Mouse (Mus musculus) urinary bladder, postnatal 25 days (tissue): ENCODE results near the gene Fam160a1.

Source experiments
- DNase-seq: peaks from one replicate; pipeline ENCODE4 v3.0.0; 2022; ENCODE audit warnings: low spot score

Gene Fam160a1

DNA sequence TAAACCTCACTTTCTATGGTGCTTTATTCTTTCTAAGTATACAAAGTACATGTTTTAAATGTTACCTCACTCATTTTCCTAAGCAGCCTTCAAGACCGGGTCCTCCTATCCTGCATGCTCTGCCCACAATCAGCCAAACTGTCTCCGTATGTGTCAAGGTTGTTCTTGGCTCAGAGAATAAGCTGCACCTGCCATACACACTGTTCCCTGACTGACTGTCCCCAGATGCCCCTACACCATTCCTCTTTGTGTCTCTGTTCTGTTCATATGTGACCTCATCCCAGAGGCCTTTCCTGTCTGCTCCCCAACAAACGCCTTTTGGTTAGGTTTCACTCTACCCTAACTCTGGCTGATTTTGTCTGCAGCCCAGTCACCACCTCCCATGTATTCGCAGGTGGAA, 10.2 kb upstream of the Fam160a1 start:
- no peak for DNase-seq

DNA sequence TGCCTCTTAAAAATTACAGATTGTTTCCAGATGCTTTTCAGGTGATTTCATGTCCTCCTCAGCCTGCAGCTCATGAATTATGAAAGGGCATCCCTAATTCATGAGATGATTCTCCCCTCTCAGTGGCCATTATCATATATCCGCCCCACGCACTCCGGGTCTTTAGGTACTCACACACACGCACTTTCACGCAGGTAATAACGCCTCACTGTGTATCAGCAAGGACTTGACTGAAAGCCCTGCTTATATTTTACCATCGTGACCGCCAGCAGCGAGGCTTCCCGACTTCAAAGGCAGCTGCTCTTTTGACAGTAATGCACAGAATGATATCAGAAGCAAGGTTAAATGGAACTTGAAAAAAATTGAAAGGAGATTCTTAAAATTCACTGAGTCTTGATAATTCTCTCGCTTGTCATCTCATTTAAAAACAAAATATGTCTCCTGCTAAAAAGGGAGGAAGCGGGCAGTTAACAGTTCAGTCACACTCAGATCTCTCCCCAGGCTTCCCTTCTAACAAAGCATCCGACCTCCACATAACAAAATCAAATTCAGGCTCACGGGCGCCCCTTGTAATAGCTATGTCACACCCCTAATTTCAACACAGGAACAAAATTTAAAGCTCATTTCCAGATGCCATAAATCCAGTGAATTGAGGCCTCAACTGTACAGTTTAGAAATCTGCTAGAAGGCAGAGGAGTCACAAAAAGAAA, 3.9 kb upstream of the Fam160a1 start:
- no peak for DNase-seq

DNA sequence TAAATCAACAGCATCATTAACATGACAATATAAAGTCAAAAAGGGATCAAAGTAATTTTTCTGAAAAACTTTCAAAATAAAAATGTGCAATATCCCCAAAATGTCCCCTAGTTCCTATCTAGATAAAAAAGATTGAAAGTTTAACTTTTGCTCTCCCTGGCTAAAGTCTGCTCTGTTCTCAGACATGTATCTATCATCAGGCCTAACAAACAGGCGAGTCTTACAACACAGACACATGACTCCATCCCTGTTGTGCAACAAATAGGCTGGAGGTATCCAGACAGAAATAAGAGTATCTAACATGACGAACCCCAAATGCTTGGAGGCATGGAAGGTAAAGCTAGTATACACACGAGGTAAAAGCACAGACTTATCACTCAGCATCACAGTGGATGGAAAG, 2.2 kb upstream of the Fam160a1 start:
- DNase-seq = no peak

DNA sequence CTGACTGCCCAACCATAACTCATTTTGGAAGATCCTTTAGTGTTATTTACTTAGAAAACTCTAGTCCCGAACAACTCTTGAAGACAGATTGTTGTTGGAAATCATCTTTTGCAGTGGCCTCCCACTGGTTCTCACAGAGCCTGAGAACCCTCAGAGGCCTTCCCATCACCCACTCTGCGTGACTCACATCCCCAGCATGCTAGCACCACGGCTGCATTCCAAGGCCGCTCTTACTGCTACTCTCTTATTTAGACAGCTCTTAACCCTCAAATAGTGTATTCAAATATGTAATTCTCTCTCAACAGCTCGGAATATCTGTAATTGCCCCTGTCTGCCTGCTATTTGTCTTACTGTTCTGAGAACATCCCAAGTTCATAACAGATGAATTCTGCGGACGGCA, 2.9 kb downstream of the Fam160a1 start:
- DNase-seq = peak; percentile 22

DNA sequence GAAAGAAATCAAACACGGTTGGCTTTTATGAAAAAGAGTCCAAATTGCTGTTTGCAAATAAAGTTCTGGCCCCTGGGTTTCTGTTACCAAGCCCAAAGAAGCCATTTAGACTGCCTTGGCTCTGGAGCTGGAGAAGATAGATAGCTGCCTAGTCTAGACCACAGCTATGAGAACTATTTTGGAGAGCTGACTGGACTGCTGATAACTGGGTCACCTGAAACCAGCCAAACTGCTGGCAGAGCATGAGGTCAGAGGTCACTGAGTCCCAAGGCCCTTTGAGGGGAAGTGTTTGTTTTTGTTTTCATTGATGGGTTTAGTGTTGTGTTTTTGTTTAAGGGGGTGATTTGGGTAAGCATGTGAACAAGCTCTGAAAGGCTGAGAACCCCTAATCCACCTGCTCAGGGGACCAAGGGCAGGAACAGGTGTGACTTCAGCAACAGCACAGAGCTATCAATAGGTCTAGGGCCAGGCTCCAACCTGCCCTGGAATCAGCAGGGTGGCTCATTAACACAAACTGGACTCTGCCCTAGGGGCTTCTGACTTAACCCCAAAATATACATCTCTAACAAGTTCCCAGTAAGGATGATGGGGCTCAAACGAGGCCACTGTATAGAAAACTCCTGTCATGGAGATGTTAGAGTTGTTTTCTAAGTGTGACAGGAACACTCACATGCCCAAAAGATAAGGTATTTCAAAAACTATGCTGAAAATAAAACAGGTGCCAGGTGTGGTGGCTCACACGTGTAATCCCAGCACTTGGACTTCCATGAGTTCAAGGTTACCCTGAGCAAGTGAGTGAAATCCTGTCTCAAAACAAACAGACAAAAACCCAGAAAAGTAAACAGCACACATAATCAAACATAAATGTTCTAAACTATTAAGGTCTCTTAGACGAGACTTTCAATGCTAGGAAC, 3.7 kb downstream of the Fam160a1 start:
- DNase-seq = peak; percentile 21

DNA sequence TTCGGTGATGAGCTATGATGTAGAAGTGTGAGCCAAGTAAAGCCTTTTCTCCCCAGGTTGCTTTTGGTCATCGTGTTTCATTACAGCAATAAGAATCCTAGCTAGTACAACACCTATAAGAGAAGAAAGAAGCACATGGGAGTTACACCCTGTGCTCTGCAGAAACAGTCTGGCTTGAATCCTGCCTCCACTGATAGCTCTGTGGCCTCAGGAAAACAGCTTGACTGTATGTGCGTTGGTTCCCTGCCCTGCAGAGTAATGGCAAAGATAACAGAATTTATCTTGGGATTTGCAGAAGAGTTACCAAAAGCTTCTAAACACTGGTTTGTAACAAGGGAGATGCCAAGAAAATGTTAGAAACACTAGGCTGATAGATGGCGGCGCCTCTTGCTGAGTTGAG, 5.1 kb downstream of the Fam160a1 start:
- no peak for DNase-seq

DNA sequence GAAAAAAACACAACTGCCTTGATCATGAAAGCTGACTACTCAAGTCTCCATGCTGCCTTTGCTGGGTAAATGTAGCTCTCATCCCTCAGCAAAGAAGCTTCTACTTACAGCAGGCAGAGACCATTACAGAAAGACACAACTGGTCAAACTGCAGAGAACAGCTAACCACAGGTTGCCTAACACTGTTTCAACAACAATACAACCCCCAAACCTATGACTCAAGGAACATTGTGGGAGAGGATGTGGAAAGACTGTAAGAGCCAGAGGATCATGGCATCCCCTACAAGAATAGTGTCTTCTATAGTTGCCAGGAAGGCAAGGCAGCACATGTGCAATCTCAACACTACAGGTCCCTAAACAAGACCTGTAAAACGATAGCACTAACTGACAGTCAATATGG, 23.9 kb downstream of the Fam160a1 start:
- DNase-seq = no peak

DNA sequence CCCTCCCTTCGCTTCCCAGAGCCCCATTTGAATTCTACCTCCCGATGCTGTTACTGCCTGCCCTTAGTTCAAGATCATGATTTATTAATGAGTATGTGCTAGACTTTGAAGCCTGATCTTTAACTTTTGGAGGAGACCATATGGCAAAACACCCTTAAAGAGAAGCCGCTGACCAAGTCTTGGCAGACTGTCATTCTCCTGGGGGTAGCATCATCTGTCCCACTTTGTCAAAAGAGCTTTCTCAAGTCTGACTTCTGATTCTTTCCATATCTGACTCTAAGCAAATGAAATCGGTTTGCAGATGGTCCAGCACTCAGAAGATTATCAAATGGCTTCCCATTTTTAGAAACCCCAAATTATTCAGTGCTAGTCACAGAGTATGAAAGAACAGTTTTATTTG, 27.3 kb downstream of the Fam160a1 start:
- DNase-seq = no peak

DNA sequence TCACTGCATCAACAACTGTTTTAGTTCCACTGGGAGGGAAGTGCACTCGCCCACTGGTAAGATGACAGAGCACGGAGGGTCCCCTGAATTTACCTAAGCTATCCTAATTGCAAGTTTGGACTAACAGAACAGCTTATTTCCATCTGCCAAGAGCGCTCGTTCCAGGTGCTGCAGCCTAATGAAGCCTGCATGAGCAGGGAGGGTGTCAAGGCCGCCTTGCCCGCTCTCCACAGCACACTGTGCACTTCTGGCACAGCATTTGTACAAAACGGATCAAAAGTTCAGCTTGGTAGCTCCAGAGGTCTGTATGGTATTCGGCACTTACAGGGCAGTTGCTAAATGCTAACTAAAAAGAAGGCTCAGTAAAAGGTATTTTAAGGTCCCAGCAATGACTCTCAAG, 30.6 kb downstream of the Fam160a1 start:
- DNase-seq = no peak

DNA sequence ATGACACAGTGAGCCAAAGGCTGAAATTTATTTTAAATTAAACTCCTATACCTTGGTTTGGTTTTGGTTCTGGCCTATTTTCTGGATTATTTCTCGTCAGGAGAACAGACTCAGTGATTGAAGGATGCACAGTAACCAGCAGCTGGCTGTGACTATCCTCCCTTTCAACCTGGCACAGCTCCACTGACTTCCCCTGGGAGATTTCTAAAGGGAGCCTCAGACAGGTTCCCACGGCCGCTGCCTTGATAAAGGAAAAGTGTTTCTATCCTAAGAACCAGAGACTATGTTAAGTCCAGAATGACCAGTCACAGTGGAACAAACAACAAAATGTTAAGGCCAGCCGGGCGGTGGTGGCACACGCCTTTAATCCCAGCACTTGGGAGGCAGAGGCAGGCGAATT, 36.2 kb downstream of the Fam160a1 start:
- no peak for DNase-seq

DNA sequence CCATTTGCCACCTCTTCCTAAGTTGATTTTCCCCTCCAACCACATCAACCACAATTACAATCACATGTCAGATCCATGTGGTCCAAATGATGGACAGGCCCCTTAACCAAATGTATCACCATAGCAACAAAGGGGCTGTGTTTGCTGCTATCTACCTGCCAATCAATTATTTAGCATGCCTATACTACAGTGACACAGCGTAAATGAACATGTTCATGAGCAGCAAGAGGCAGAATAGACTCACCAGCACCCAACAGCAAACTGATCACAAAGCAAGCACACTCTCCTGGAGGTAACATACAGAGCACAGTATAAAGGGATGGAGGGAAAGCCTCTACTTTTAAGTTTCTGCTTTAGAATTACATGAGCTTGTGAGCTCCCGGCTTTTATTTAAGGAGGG, 36.8 kb downstream of the Fam160a1 start:
- DNase-seq = no peak

DNA sequence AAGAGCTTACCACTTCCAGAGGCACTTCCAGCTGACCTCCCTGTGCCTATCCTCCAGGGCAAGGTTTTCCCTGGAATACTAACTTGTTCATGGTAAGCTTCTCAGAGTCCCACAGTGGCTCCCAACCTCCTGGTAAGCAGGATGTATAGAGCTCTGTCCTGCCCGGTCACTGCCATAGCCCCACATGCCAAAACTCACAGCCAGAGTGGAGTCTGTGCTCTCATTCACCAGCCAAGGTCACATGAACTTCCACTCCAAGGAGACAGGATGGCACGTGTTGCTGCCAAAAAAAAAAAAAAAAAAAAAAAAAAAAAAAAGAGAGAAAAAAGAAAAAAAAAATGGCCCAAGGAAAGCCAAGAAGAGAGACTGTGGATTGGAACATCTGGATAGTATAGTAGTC, 39.2 kb downstream of the Fam160a1 start:
- no peak for DNase-seq

DNA sequence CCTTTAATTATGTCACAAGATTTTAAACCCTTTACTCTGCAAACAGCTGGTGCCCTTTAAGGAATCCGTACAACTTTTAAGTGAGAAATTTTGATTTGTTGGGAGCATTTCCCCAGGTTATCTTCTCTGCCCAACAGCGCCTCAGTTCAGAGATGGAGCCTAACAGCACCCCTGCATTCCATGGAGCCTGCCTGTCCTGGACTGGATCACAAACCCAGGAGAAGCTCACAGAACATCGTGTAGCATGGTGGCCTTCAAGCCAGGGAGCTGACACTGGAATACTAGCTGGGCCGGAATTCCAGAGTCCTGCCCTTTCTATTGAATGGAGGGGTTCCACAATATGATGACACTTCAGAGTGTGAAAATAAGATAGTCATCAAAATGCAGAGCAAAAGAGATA, 39.7 kb downstream of the Fam160a1 start:
- DNase-seq = no peak

DNA sequence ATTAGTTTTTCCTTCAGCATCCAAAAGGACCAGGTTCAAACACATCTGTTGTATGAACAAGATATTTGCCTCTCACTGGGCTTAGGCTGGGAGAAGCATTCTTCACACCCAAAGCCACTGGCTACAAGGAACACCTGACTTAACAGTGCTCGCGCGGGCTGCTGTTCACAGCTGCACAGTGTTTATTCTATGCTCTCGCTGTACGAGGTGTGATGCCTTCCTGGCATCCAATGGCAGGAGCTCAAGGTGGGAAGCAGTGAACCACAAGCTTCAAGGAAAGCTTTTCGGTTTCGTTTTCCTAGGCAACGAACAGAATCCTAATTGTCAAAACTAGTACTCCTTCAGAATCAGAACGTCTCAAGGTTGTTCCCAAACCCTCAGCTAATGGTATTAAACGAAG, 40.4 kb downstream of the Fam160a1 start:
- DNase-seq = no peak

DNA sequence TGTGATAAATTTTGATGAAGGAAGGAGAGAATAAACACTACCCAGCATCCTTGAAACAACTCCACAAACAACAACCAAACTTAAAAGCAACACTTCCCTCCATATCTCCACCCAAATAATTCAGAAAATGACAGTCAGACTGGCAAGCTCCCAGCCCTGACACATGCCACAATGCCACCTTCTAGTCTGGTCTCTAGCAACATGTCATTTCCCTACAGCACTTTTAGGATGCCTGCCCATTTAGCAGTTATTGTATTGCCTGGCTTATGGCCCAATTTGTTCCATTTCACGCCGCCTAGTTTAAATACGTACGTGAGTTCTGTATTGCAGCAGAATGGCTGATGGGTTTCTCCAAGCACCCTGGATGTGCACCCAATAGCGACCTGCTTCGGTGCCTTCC, 41.0 kb downstream of the Fam160a1 start:
- DNase-seq = no peak

DNA sequence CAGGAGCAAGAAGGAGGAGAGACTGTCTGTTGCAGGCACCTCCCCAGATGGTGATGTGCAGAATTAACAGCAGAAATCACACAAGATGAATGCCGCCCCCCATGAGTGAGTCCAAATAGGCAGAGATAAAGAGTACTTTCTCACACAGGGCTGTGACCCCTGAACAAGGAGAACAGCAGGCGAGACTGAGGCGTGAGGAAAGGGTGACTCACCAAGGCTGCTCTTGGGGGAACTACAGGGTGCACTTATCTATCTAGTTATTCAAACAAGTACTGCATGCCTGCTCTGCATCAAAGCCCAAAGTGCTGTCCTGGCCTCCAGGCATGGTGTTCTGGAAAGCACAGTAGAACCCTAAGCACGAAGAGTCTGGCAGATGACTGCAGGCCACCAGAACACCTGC, 43.2 kb downstream of the Fam160a1 start:
- no peak for DNase-seq

DNA sequence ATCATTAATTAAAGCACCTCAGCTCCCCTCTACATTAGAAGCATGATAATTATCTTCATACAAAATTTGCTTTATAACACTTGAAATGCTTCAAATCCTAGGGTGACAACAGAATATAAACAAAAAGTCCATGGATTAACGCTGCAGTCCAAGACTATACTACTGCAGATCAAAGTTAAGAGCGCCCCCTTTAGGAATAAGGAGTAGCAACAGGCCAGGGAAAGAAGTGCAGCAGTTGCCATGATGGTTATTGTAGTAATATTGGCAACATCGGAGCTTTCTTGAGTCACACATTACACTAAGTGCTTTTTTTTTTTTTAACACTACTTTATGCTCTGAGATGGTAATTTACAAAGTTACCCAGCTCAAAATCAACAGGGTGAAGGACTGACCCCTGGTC, 43.7 kb downstream of the Fam160a1 start:
- no peak for DNase-seq

DNA sequence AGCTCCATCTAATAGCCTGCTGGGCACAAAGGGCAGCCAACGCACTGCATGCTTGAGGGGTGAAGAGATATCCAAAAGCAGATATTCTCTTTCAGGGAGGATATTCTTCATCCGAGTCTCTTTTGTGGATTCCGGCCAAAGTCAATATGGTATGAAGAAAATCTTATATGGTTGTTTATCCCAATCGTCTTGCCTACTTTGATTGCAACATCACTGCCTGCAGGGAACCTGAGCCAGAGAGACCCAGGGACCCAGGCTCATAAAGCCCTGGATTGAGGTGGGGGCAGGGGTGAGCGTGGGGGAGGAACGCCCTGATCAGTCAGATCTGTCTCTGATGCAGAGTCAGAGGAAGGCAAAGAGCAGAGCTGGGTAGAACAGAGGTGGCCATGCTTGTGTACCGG, 52.2 kb downstream of the Fam160a1 start:
- DNase-seq = no peak

DNA sequence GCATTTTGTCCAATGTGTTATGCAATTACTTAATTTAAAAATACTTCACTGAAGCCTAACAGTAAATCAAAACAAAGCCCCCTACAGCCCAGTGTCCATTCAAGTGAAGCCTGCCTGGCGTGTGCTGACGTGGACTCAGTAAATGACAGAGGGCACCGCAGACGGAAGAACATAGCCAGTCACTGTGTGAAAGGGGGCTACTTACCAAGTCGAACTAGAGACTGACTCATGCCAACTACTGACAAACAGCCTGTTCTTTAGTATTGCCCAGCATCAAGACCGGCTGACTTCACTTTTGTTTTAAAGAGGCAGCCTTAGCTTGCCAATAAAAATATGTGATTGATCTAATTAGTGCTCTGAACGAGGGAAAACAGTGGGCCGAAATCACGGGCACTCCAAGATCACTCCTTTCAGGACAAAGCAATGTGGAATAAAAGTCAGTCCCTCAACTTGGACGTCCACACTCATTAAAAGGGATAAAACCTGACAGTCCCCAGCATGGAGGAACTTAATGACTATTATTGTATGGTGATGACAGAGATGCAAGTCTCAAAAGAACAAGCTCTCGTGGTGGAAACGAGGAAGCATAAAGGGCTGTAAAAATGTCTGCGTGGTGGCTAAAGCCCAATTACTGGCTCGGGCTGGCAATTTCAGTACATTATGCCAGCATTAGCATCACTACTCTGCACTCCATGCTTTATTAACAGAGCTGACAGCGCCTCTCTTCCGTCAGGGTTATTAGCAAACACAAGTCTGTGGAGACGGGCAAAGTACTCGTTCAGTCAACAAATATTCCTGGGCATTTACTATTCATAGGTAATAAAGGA, 52.9 kb downstream of the Fam160a1 start:
- DNase-seq = no peak

DNA sequence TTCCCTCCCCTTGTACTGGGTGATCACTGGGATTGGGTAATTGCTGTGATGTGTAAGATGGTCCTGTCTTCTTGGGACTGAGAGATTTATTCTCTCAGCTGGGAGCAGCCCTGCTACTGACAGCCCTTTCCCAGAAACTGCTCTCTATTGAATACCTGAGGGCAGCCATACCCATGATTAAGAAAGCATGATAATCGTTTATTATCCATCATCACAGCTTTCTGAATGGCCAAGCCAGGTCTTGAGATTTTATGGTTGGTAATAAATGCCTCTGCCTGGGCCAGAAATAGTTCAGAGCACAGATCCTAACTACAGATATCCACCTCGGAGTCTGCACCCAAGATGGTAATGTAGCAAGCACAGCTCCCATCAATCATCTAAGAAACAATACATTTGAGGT, 59.1 kb downstream of the Fam160a1 start:
- DNase-seq = no peak

DNA sequence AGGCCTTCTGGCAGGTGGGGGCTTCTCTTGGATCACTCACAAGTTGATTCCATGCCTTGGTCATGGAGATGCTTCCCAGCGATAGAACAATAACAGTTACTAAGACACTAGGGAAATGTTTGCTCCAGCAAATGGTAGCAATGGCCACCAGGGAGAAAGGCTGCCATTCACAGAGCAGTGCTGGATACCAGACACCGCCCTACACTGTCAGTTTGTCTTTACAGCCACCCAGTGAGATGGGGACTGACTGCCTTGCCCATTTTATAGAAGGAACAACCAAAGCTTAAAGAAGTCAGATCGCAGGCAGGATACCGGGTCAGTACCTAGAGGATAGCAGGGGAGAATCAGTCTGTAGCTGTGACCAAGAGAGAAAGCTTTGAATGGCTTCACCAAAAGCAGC, 59.7 kb downstream of the Fam160a1 start:
- no peak for DNase-seq

DNA sequence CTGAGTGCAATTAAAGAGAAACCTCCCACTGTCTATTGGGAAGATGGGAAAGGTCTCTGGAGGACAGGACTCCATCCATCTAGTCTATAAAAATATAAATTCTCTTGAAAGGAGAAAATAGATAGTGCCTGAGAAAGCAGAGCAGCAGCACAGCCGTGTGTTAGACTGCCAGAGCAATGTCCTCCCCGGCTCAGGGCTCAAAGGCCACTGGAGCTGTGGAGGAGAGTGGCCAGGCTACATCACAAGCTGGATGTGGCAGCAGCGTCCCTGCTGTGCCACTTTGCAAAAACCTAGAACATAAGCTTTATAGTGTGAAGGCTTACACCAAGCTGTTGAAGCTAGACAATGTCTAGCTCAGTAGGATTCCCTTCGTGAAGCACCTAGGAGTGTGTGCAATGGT, 67.7 kb downstream of the Fam160a1 start:
- no peak for DNase-seq

DNA sequence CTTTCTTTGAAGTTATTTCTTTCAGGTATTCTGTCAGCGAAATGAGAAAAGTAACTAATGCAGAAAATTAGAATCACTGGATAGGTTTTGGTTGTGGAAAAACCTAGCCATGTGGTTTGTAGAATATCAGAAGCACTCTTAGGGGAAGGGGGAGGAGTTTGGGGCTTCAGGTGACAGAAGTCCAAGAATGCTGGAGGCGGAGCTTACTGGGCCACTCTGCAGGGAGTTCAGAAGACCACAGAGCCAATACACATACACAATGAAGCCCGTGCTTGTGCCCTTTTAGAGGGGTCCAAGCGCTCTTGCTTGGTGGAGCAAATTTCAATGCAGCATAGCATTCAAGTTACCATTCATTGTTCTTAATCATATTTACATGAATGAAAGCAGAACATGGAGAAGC, 68.2 kb downstream of the Fam160a1 start:
- DNase-seq = no peak
